Comparison of ENCODE assay signal across 16 mouse cellular contexts in the genomic region with DNA sequence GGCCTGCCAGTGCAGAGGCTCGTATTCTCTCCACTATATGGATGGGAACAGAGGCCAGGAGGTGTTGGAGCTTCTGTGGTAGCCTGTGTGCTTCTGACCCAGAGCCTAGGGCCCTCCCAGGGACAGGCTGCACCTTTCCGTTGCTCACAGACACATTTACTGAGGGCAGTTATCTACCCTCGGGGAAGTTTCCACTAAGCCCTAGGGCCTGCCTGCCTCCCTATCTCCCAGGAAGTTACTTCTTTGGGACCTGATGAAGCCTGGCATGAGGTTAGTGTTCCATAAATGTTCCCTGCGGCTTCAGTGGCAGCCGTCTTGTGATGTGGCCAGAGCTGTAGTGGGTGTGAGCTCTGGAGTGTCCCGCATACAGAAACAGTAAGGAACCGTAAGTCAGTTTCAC. TPM values are rescaled to one million over a fixed set of nuclear protein-coding genes. Genes with fewer than 3 reads are reported as not detected.
DNase-seq lines count a peak whose midpoint lies in the region; ATAC-seq and TF ChIP-seq lines count a peak whose summit lies in the region.
"Had no signal": no experiment of that assay in that cellular context is flagged by ENCODE, and none has a peak within 500 bp of the region (broad histone marks: within the 10 kb centered on the region; RNA-seq: fewer than 3 reads in every experiment).

No protein-coding gene starts in this region.

- H3K36me3 ChIP-seq in midbrain, embryonic 14.5 days (ENCODE audit: control insufficient read depth, insufficient read depth, low read length): no peaks in the 10 kb centered on the region
- no peaks in the 10 kb centered on the region for H3K36me3 ChIP-seq in midbrain, postnatal 0 days (ENCODE audit: insufficient read depth, low read length)
- no peaks in the 10 kb centered on the region for H3K36me3 ChIP-seq in heart, postnatal 0 days (replicated peaks; ENCODE audit: control insufficient read depth, insufficient read depth, low read length)
- H3K36me3 ChIP-seq in neural tube, embryonic 13.5 days: no peaks in the 10 kb centered on the region
- H3K36me3 ChIP-seq: embryonic facial prominence, embryonic 12.5 days; midbrain, embryonic 10.5 days had no signal

- no peak overlapping the region for H3K4me2 ChIP-seq in midbrain, embryonic 14.5 days (ENCODE audit: low read length)
- no peak overlapping the region for H3K4me2 ChIP-seq in midbrain, postnatal 0 days (ENCODE audit: low read depth, low read length, poor library complexity, severe bottlenecking)
- peak overlapping the region; percentile 68 for H3K4me2 ChIP-seq in heart, postnatal 0 days (ENCODE audit: low read depth, low read length)
- peak overlapping the region; percentile 77; the same call in 1 of the 2 replicates for H3K4me2 ChIP-seq in neural tube, embryonic 13.5 days
- H3K4me2 ChIP-seq: embryonic facial prominence, embryonic 12.5 days; liver, embryonic 11.5 days had no signal

- WGBS in midbrain, embryonic 14.5 days: 74% methylated on average over 7 of the region's 7 CpGs
- 76% methylated on average over 7 of the region's 7 CpGs for WGBS in midbrain, postnatal 0 days
- WGBS in heart, postnatal 0 days: 31% methylated on average over 7 of the region's 7 CpGs
- WGBS in neural tube, embryonic 13.5 days: 63% methylated on average over 7 of the region's 7 CpGs

- no peak overlapping the region for H3K4me3 ChIP-seq in midbrain, embryonic 14.5 days (replicated peaks; ENCODE audit: low read depth, low read length)
- H3K4me3 ChIP-seq in midbrain, postnatal 0 days (ENCODE audit: low read depth, low read length): no peak overlapping the region
- peak overlapping the region; percentile 7; the same call in 1 of the 2 replicates for H3K4me3 ChIP-seq in heart, postnatal 0 days (ENCODE audit: low read depth, low read length)
- H3K4me3 ChIP-seq in neural tube, embryonic 13.5 days: no peak overlapping the region
- H3K4me3 ChIP-seq: embryonic facial prominence, embryonic 12.5 days; midbrain, embryonic 10.5 days had no signal

- H3K4me1 ChIP-seq in midbrain, embryonic 14.5 days (ENCODE audit: control insufficient read depth, insufficient read depth, low read length): peaks cover 5% of the 10 kb centered on the region; the same call in 1 of the 2 replicates
- H3K4me1 ChIP-seq in midbrain, postnatal 0 days (ENCODE audit: insufficient read depth, low read length): 0 out of 2 replicates have a peak, but pooled peaks cover 6% of the 10 kb centered on the region
- H3K4me1 ChIP-seq in heart, postnatal 0 days (ENCODE audit: control insufficient read depth, insufficient read depth): peaks cover 54% of the 10 kb centered on the region
- H3K4me1 ChIP-seq in neural tube, embryonic 13.5 days (replicated peaks): peaks cover 69% of the 10 kb centered on the region

- DNase-seq in cerebellum, adult 11 months: peak; percentile 38
- no peak for DNase-seq in cerebellum, postnatal 10 days
- no peak for DNase-seq in midbrain, embryonic 14.5 days
- DNase-seq in midbrain, postnatal 0 days (ENCODE audit: low spot score): no peak
- DNase-seq in heart, postnatal 0 days (ENCODE audit: low spot score): peak; percentile 76
- no peak for DNase-seq in c-Kit-positive CD71-positive TER-119-positive erythroid progenitor cells, embryonic 14.5 days (ENCODE audit: low spot score)
- DNase-seq in kidney, postnatal 4 days: no peak
- DNase-seq: adrenal gland, adult 2 months; gastrocnemius, postnatal 10 days; kidney, adult 11 months; thymus, adult 2 months had no signal

- peak; percentile 30; the same call in 1 of the 2 replicates for TF ChIP-seq EP300 in heart, postnatal 0 days (IDR thresholded peaks at IDR 0.05; ENCODE audit: low read depth)

- H3K27me3 ChIP-seq in midbrain, embryonic 14.5 days (ENCODE audit: control insufficient read depth, insufficient read depth, low read length): peaks cover 29% of the 10 kb centered on the region
- H3K27me3 ChIP-seq in midbrain, postnatal 0 days (ENCODE audit: insufficient read depth, low read length): peaks cover 18% of the 10 kb centered on the region
- H3K27me3 ChIP-seq in heart, postnatal 0 days (ENCODE audit: control insufficient read depth, insufficient read depth, low read length): peaks cover 34% of the 10 kb centered on the region
- peaks cover 55% of the 10 kb centered on the region for H3K27me3 ChIP-seq in neural tube, embryonic 13.5 days

- H3K27ac ChIP-seq in midbrain, embryonic 14.5 days (replicated peaks; ENCODE audit: low read depth, low read length): peak overlapping the region; percentile 37; the same call in 1 of the 2 replicates
- no peak overlapping the region for H3K27ac ChIP-seq in midbrain, postnatal 0 days (ENCODE audit: low read depth, low read length)
- H3K27ac ChIP-seq in heart, postnatal 0 days (ENCODE audit: low read depth): peak overlapping the region; percentile 90
- peak overlapping the region; percentile 61 for H3K27ac ChIP-seq in neural tube, embryonic 13.5 days (replicated peaks)
- H3K27ac ChIP-seq: embryonic facial prominence, embryonic 12.5 days; midbrain, embryonic 10.5 days had no signal

- no peaks in the 10 kb centered on the region for H3K9me3 ChIP-seq in midbrain, embryonic 14.5 days (ENCODE audit: control insufficient read depth, low read length)
- H3K9me3 ChIP-seq in midbrain, postnatal 0 days (ENCODE audit: low read length): no peaks in the 10 kb centered on the region
- no peaks in the 10 kb centered on the region for H3K9me3 ChIP-seq in heart, postnatal 0 days (replicated peaks; ENCODE audit: control insufficient read depth, low read length)
- no peaks in the 10 kb centered on the region for H3K9me3 ChIP-seq in neural tube, embryonic 13.5 days
- H3K9me3 ChIP-seq: embryonic facial prominence, embryonic 12.5 days; midbrain, embryonic 10.5 days had no signal

- no peak overlapping the region for H3K9ac ChIP-seq in midbrain, embryonic 14.5 days (replicated peaks; ENCODE audit: low read length)
- H3K9ac ChIP-seq in midbrain, postnatal 0 days (replicated peaks; ENCODE audit: low read length, poor library complexity, severe bottlenecking): no peak overlapping the region
- H3K9ac ChIP-seq in heart, postnatal 0 days (replicated peaks; ENCODE audit: low read depth, low read length): no peak overlapping the region
- H3K9ac ChIP-seq in neural tube, embryonic 13.5 days: 0 out of 2 replicates have a peak overlapping the region, but pooled peaks have one; percentile 27
- H3K9ac ChIP-seq: embryonic facial prominence, embryonic 12.5 days had no signal

- ATAC-seq in midbrain, embryonic 14.5 days (ENCODE audit: low FRiP score, low TSS enrichment): no peak
- ATAC-seq in midbrain, postnatal 0 days (ENCODE audit: low FRiP score): no peak
- peak; percentile 67 for ATAC-seq in heart, postnatal 0 days (ENCODE audit: insufficient read depth, low read depth)
- ATAC-seq in neural tube, embryonic 13.5 days (ENCODE audit: low read depth): no peak

- TF ChIP-seq CTCF in midbrain, postnatal 0 days (IDR thresholded peaks at IDR 0.05): no peak
- TF ChIP-seq CTCF in heart, postnatal 0 days (IDR thresholded peaks at IDR 0.05; ENCODE audit: low read depth): no peak

RNA-seq across cellular contexts. Expression of a gene that starts 3.2 kb away (rescaled TPM):
- polyA plus RNA-seq in midbrain, embryonic 14.5 days (2014; fragmentation: Nextera tagmentation; extraction: Ambion mirVana): 2.8 and 2.9 TPM in 2 replicates
- 20.5 and 23.6 TPM in 2 replicates for total RNA-seq in midbrain, postnatal 0 days (2014; rRNA removed)
- polyA plus RNA-seq in midbrain, postnatal 0 days (2015; fragmentation: Nextera tagmentation; extraction: Ambion mirVana): 3.1 and 3.2 TPM in 2 replicates
- total RNA-seq in heart, postnatal 0 days (2014; rRNA removed; ENCODE audit: low replicate concordance): 38.9 and 69.3 TPM in 2 replicates
- 9.5 and 10.8 TPM in 2 replicates for polyA plus RNA-seq in heart, postnatal 0 days (2015; fragmentation: Nextera tagmentation; extraction: Ambion mirVana)
- polyA plus RNA-seq in neural tube, embryonic 13.5 days (2015; fragmentation: Nextera tagmentation; extraction: Ambion mirVana): 7.8 and 8.1 TPM in 2 replicates
- total RNA-seq: neutrophil, adult 5-6 weeks had no signal
- polyA plus RNA-seq: liver, embryonic 11.5 days had no signal

Comparison
In these comparisons a context has a peak if more than half of its experiments do, and no peak if none do; other contexts are left out.
1. DNase-seq: peak in cerebellum, adult 11 months (single experiment) and heart, postnatal 0 days (single experiment); none in cerebellum, postnatal 10 days (0 of 2), midbrain, embryonic 14.5 days (single experiment), midbrain, postnatal 0 days (single experiment), c-Kit-positive CD71-positive TER-119-positive erythroid progenitor cells, embryonic 14.5 days (single experiment) and kidney, postnatal 4 days (0 of 2).
2. H3K4me2 ChIP-seq: peak in heart, postnatal 0 days (single experiment) and neural tube, embryonic 13.5 days (single experiment); none in midbrain, embryonic 14.5 days (single experiment) and midbrain, postnatal 0 days (single experiment).